ENCODE assay signal across 8 mouse cellular contexts in the genomic region with DNA sequence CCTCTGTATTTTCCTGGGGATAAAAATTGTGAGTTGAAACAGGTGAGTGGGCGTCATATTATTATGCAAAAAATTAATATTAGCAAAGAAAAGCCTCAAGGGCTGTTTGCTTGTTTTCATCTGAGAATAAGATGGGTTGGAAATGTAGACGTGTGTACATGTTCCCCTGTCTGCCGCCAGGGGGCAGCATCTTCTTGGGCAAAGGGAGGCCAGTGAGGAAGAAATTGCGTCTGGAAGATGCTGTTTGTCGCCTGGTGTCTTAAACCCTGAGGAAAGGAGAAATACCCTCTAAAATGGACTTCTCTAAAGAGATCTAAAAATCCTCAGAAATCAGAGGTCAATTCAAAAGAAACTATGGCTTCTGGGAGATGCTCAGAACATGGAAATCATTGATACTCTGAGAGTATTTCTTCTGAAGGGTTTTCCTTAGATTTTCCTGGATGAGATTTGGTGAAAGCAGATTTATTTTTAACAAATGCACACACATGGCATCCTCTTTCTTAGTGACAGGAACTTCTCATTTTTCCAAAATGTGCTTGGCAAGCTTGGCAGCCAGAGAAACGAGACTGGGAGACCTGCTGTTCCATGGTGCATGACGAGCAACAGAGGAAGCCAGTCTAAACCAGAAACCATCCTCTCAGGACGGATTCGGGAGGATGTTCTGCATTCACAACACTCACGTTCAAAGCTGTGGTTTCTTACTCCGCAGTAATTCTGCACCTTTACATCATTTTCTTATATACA.
DNase-seq lines count a peak whose midpoint lies in the region; ATAC-seq lines count a peak whose summit lies in the region.

No protein-coding gene starts in this region.

- H3K36me3 ChIP-seq in liver, embryonic 12.5 days = no peaks in the 10 kb centered on the region
- no peaks in the 10 kb centered on the region for H3K36me3 ChIP-seq in midbrain, embryonic 13.5 days

- 40% methylated on average over 11 of the region's 11 CpGs for WGBS in liver, embryonic 12.5 days (ENCODE audit: insufficient replicate concordance)
- WGBS in midbrain, embryonic 13.5 days = 35% methylated on average over 11 of the region's 11 CpGs

- intact Hi-C loops in left cerebral cortex, postnatal 10 days (cut with DNase I) = loop anchor here (10.0 kb wide), 2 partner anchors 1101 to 1341 kb away; no protein-coding TSS in a partner anchor

- no peaks in the 10 kb centered on the region for H3K9me3 ChIP-seq in liver, embryonic 12.5 days (replicated peaks)
- no peaks in the 10 kb centered on the region for H3K9me3 ChIP-seq in midbrain, embryonic 13.5 days

- ATAC-seq in liver, embryonic 12.5 days = no peak
- peak; percentile 80; the same call in 1 of the 2 replicates for ATAC-seq in midbrain, embryonic 13.5 days

- no peak overlapping the region for H3K9ac ChIP-seq in liver, embryonic 12.5 days
- no peak overlapping the region for H3K9ac ChIP-seq in midbrain, embryonic 13.5 days (replicated peaks)

- H3K27me3 ChIP-seq in liver, embryonic 12.5 days (replicated peaks) = no peaks in the 10 kb centered on the region
- H3K27me3 ChIP-seq in midbrain, embryonic 13.5 days = no peaks in the 10 kb centered on the region

- H3K4me2 ChIP-seq in liver, embryonic 12.5 days = no peak overlapping the region
- no peak overlapping the region for H3K4me2 ChIP-seq in midbrain, embryonic 13.5 days (replicated peaks)

- peak; percentile 63 for DNase-seq in liver
- peak; percentile 88 to 93 for DNase-seq in cerebellum, postnatal 25 days
- DNase-seq in frontal cortex, postnatal 25 days (ENCODE audit: low spot score in 2 of 2) = peak; percentile 47 to 72
- DNase-seq in kidney, adult 11 months = peak; percentile 9
- DNase-seq in left cerebral cortex, postnatal 10 days (ENCODE audit: extremely low spot score in 1 of 2, low spot score in 2 of 2) = peak; percentile 79 to 84
- DNase-seq in spleen, postnatal 10 days (ENCODE audit: low spot score in 2 of 2) = peak; percentile 4 to 61

- H3K27ac ChIP-seq in liver, embryonic 12.5 days = no peak overlapping the region
- no peak overlapping the region for H3K27ac ChIP-seq in midbrain, embryonic 13.5 days

- no peaks in the 10 kb centered on the region for H3K4me1 ChIP-seq in liver, embryonic 12.5 days
- no peaks in the 10 kb centered on the region for H3K4me1 ChIP-seq in midbrain, embryonic 13.5 days (replicated peaks)

- no peak overlapping the region for H3K4me3 ChIP-seq in liver, embryonic 12.5 days
- H3K4me3 ChIP-seq in midbrain, embryonic 13.5 days (replicated peaks) = no peak overlapping the region

Comparison
In these comparisons a context has a peak if more than half of its experiments do, and no peak if none do; other contexts are left out.
1. DNase-seq: peak in every context shown above with its lines; median percentile 90 in cerebellum, postnatal 25 days; 82 in left cerebral cortex, postnatal 10 days; 63 in liver; 60 in frontal cortex, postnatal 25 days; 32 in spleen, postnatal 10 days; 9 in kidney, adult 11 months.